Mouse (Mus musculus) testis, adult 2 months (tissue): ENCODE data around the gene Tmem62.

Experiments used
- CTCF ChIP-seq: fragments of 200-500 bp; IDR thresholded peaks from 2 replicates; pipeline ENCODE4 v1.5.1; 2012; ENCODE audit warnings: low read depth, mild to moderate bottlenecking, inconsistent platforms, low read length, moderate library complexity; ENCODE audit not compliant: control insufficient read depth, insufficient read depth, insufficient replicate concordance
- POLR2A ChIP-seq: fragments of 200-500 bp; IDR thresholded peaks from 2 replicates; pipeline ENCODE4 v1.6.1; 2012; ENCODE audit warnings: low read depth, mild to moderate bottlenecking, inconsistent platforms, low read length, moderate library complexity; ENCODE audit not compliant: control insufficient read depth

GRCm38 (mm10) chr2:121016226-121016625 lies 39.4 kb downstream of the Tmem62 start:
- TF ChIP-seq CTCF (no peak), POLR2A (no peak)
